Mouse (Mus musculus) c-Kit-negative CD71-positive TER-119-positive erythroid progenitor cells, embryonic 14.5 days (primary cell): ENCODE measurements around the gene Dab1.

Experiments used
- DNase-seq: peaks from one replicate; pipeline ENCODE4 v3.0.0-alpha.2; 2013; ENCODE audit warnings: low read depth, low spot score

Gene Dab1

DNA sequence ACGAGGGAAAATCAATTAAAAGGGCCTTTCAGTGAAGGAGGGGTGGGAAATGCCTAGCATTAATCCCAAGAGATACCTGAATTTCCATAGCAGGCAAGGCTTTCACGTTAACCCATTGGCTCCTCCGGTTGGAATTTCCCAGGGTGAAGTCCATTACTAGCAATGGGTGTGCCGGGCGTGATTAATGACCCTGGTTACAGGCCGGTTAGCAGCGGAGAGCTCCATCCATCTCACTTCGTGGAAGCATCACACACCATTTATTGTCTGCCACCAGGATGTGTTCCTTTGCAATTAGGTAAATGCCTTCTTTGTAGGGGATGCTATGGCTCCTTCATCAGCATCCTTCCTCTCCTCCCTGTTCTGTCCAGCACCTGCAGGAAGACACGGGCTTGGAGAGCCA, 350.7 kb downstream of the Dab1 start:
- DNase-seq: no peak

GRCm38 (mm10) chr4:103974536-103974935, 355.4 kb downstream of the Dab1 start:
- no peak for DNase-seq

DNA sequence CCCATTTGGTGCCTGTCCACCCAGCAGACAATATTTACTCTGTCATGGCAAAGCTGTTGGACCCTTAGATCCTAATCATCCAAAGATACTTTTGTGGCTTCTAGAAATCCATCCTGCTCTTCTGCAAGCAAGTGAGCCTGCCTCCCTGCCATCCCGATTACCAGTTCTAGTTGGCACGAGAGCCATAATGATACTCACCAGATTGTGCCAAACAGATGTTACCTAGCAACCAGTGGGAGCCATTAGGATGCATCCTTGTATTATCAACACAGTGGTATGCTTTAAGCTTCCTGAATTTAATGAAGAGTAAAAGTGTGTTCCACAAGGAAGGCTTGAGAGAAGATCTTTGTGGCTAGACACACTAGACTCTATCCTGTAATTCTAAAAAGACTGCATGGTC, 355.8 kb downstream of the Dab1 start:
- DNase-seq: no peak

DNA sequence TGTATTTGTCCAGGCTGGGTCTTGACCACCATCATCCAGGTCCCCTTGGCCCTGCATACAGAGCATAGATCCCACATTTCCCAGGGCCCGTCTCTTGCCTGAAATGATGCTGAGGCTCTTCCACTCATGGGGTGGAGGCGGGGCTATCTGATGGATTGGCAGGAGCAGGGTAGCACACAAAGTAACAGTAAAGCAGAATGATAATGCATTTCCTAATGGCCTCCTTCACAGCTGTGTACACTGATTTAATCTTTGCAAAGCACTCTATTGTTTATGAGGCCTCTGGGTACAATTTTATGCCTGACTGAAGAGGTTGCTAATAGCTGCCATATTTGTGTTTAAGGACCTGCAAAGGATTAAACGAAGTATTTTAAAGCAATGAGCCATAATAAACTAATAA, 374.7 kb downstream of the Dab1 start:
- DNase-seq: no peak

GRCm38 (mm10) chr4:103994406-103994805, 375.2 kb downstream of the Dab1 start:
- no peak for DNase-seq

- no peak for DNase-seq
These were observed 389.2 kb downstream of the Dab1 start for GRCm38 (mm10) chr4:104008406-104008805.

DNA sequence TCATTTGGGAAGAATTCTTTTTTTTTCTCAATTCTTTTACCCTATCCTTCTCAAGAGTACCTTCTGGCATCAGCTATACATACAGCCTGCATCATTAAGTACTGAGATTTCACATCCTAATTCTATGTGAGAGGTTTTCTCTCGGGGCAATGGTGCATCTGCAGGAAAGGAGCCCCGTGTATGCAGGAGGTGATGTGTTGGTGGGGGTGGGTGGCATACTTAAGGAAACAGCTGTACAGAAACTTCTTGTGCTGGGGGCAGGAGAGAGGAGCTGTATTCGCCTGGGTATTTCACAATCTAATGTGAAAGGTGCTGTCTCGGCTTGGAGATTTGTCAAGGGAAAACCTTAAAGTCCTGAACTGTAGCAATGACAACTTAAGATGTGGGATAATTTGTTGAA, 392.5 kb downstream of the Dab1 start:
- no peak for DNase-seq

GRCm38 (mm10) chr4:104012150-104012549, 393.0 kb downstream of the Dab1 start:
- DNase-seq: no peak

- DNase-seq: no peak
These were observed 406.0 kb downstream of the Dab1 start for GRCm38 (mm10) chr4:104025117-104025694.

- DNase-seq: no peak
These were observed 407.7 kb downstream of the Dab1 start for GRCm38 (mm10) chr4:104026834-104027233.

DNA sequence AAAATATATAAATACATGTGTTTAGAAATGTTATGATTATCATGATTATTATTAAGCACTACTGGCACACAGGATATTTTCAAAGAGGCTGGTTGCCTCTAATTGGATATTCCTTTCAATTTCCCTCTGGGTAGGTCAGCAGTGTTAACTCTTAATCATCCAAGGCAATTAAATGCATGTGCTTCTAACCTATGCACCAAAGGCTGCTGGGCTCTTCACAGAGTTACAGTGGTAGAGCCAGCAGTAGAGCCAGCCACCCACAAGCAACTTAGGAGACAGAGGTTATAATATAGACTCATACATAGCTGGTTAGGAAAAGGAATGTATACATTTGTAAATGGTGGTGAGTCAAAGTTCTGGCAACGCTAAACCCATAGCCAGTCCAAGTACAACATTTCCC, 408.1 kb downstream of the Dab1 start:
- DNase-seq: no peak

GRCm38 (mm10) chr4:104036091-104036490, 416.9 kb downstream of the Dab1 start:
- DNase-seq: no peak

GRCm38 (mm10) chr4:104039588-104039987, 420.4 kb downstream of the Dab1 start:
- DNase-seq: no peak

DNA sequence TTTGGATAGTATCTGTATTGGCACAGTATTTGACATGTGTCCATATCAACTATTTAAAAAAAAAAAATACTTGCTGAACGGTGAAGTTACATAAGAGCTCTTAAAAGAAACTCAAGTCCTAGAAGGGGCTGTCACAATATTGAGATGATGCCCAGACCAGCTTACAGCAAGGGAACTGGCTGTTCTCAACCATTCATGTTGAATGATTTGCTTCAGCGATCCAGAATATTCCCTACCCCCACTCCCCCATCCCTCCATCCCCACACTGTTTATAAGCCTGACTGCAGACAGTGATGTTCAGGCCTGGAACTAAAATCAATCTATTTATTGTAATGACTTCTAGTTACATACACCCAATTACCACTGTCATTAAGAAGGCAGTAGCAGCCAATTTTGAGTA, 424.3 kb downstream of the Dab1 start:
- DNase-seq: no peak

DNA sequence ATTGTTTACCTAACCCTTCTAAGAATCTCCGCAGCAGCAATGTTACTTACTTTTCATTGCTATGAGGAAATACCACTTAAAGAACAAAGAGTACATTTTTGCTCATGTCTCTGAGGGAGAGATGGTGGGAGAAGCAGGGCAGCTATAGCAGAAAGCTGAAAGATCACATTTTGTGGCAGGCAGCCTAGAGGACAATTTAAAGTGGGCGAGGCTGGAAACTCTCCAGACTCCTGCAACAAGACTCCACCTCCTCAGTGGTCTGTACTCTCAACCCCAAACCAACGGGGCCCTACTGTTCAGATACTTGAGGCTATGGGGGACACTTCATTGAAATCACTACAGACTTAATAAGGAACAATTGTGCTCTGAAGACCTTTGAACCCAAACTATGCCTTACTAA, 425.5 kb downstream of the Dab1 start:
- DNase-seq: no peak

DNA sequence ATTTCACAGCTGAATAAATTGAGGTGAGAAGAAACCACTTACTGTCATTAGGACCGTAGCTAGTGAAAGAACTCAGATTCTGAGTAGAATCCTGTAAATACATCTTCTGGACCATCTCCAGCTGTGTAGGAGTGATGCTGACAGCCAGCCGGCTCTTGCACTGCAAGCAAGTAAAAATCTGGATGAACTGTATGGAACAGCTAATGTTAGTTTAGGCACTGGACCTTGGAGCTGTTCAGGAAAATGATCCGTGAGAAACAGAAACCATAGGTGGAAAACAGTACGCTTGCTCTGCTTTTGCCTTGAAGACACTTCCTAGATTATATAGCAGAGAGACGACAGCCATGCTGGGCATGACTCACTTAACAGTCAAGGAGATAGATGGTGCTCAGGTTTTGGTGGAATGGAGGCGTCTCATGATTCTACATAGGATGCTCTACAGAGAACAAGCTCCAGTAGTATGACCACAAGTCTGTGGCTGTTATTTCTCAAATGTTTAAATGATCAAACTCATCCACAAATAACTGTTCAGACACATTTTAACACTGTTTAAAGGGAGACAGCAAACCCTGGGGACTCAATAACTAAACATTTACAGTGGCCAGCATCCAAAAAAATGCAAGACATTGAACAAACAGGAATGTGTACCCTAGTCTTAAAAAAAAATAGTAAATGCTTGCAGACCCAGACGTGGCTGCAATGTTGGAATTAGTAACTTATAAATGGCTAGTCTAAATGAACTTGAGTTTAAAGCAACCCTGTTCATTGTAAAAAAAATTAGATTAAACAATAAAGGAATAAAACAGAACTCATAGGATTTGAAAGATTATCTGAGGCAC, 429.0 kb downstream of the Dab1 start:
- DNase-seq: no peak

- DNase-seq: no peak
These were observed 438.0 kb downstream of the Dab1 start for GRCm38 (mm10) chr4:104057116-104057515.

GRCm38 (mm10) chr4:104059569-104059968, 440.4 kb downstream of the Dab1 start:
- no peak for DNase-seq

GRCm38 (mm10) chr4:104062356-104062755, 443.2 kb downstream of the Dab1 start:
- DNase-seq: no peak

GRCm38 (mm10) chr4:104066901-104067300, 447.7 kb downstream of the Dab1 start:
- no peak for DNase-seq

GRCm38 (mm10) chr4:104067748-104068147, 448.6 kb downstream of the Dab1 start:
- DNase-seq: no peak

GRCm38 (mm10) chr4:104071296-104071695, 452.1 kb downstream of the Dab1 start:
- DNase-seq: no peak

DNA sequence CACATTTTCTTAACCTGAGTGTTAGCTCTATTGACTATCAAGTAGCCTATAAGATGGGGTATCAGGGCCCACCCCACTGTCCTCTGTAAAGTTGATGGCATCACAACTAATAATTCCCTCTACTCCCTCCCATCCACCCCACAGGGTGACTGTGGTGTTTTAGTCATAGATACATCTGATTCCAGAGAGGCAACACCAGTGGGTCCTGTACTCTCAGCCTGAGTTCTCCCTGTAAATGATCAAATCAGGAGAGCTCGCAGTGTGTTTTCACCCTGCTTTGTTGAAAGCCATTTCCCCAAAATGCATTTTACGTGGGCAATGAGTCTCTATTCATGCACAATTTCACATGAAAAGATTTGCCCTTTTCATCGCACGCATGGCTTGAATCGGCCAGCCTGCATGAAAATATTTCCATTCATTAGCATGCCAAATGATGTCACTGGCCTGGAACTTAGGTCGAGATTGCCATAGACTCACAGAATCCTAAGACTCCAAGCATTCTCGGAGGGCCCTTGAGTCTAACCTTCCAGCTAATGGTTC, 454.8 kb downstream of the Dab1 start:
- DNase-seq: no peak
